Mouse (Mus musculus) CD4-positive, CD25-positive, alpha-beta regulatory T cell (primary cell): ENCODE results near the gene Adgrg5. TPM values are rescaled to one million over a fixed set of nuclear protein-coding genes. Genes with fewer than 3 reads are reported as not detected.

ENCODE experiments used
- polyA plus RNA-seq: library from polyadenylated mRNA; unstranded; fragments of 100-300 nt; shearing (Covaris generic); gene quantifications from one replicate; pipeline ENCODE4 v1.2.1, GENCODE M21; 2017

Adgrg5 gene
- not detected for polyA plus RNA-seq

DNA sequence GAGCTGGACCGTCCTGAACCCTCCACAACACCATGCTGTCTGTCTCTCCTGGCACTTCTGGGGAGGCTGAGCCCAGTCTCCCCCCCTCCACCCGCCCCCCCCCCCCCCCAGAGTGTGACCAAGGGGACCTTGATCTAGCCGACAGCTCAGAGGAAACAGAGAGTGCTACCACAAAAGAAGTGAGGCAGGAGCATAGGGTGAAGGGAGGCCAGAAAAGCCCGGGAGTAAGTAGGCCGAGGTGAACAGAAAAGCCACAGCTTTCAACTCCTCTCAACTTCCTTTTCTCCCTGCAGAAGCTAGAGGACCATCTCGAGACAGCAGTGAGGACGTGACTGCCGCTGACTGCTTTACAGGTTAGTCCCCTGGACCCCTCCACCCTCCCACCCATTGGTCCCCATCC, at the start of gene Adgrg5:
Gene Adgrg5 (plus strand): TSS at position 290 of the 400 bp plus-strand sequence.

GRCm38 (mm10) chr8:94876197-94876730, 47.2 kb upstream of the Adgrg5 start, which contains the start of gene Dok4:
TSS of gene Dok4 (minus strand) at chr8:94876330.

GRCm38 (mm10) chr8:94917851-94918495, 5.5 kb upstream of the Adgrg5 start, which contains the start of gene Ccdc102a:
TSS of gene Ccdc102a (minus strand) at chr8:94918098.

DNA sequence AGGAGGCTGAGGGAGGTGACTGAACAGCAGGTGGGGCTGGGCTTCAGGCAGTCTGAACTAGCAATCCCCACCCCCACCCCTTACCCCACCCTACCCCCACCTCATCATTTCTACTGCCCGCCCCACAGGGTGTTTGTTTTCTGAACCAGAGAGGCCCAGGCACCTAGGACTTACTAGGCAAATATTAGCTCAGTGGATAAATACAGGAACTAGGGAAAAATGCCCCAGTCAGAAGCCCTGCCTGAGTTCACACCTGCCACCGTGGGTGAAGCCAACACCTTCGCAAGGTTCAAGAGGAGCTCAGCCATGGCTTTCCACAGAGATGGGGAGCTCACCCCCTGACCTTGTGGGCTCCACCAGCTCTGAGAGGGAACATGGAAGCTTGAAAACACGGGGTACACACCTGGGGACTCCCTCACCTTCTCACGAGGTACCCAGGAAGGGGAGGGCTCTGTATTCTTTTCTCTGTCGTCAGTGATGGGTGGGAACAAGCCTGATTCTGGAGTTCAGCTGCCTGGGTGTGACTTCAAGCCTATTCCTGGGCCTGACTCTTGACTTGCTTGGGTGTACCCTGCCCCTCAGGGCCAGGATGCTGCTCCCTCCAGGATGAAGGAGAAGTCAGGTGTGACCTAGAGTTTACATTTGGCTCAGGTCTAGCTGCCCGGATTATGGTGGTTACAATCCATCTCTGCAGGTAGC, 51.1 kb downstream of the Adgrg5 start, which contains the start of gene Adgrg1:
Gene Adgrg1 (plus strand): TSS at position 285 of the 699 bp plus-strand sequence.

Other genes starting within 250 kb of the Adgrg5 start
- gene Pllp, start 227.4 kb upstream of the Adgrg5 start, polyA plus RNA-seq = not detected
- gene Ccl22, start 178.1 kb upstream of the Adgrg5 start, polyA plus RNA-seq = not detected
- gene Cx3cl1, start 151.7 kb upstream of the Adgrg5 start, polyA plus RNA-seq = 0.31 TPM
- gene Ccl17, start 113.2 kb upstream of the Adgrg5 start, polyA plus RNA-seq = not detected
- 66.1 TPM for gene Coq9, start 85.4 kb upstream of the Adgrg5 start, polyA plus RNA-seq
- gene Ciapin1, start 85.3 kb upstream of the Adgrg5 start, polyA plus RNA-seq = 91.4 TPM
- gene Polr2c, start 66.2 kb upstream of the Adgrg5 start, polyA plus RNA-seq = 105 TPM
- gene Dok4, start 47.4 kb upstream of the Adgrg5 start, polyA plus RNA-seq = 3.1 TPM
- gene Ccdc102a, start 5.6 kb upstream of the Adgrg5 start, polyA plus RNA-seq = 0.87 TPM
- gene Adgrg1, start 51.1 kb downstream of the Adgrg5 start, polyA plus RNA-seq = 4.9 TPM
- 0.48 TPM for gene Adgrg3, start 94.0 kb downstream of the Adgrg5 start, polyA plus RNA-seq
- not detected for gene Drc7, start 131.4 kb downstream of the Adgrg5 start, polyA plus RNA-seq
- gene Katnb1, start 157.5 kb downstream of the Adgrg5 start, polyA plus RNA-seq = 16.0 TPM